Mouse (Mus musculus) cerebral cortex, adult 2 months (tissue): ENCODE results near the gene Lrch4.

Source experiments
- WGBS: fragments of 180-500 bp; shearing (Covaris S2); methylation state at CpG from one replicate; pipeline ENCODE4 v1.1.7; 2018; 5-methylcytosine and 5-hydroxymethylcytosine counted together

Lrch4 gene

DNA sequence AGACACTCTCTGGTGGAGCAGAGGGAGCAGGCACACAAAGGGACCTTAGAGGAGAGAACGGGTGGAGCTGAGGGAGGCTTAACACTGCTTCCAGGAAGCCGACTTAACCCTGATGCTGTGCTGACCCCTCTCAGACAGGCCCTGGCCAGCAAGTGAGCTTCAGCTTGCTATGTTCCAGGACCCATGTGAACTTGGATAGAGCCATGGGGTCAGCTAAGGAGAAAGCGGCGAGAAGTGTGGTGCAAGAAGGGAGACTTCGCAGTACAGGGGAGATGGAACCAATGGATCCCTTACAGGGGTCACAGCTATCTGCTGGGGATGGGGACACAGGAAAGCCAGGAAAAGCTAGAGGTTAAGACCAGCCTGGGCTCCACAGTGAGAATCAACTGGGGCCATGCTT is 15.8 kb upstream of the Lrch4 start:
- WGBS, result 75% methylated on average over 5 of the region's 5 CpGs

- WGBS, result 76% methylated on average over 11 of the region's 11 CpGs
Observed at GRCm38 (mm10) chr5:137613550-137613949, 15.4 kb upstream of the Lrch4 start, which contains the start of gene Pcolce. Gene Pcolce (minus strand): TSS chr5:137613784.

- 94% methylated on average over 2 of the region's 2 CpGs for WGBS
Observed at GRCm38 (mm10) chr5:137614921-137615320, 14.0 kb upstream of the Lrch4 start.

DNA sequence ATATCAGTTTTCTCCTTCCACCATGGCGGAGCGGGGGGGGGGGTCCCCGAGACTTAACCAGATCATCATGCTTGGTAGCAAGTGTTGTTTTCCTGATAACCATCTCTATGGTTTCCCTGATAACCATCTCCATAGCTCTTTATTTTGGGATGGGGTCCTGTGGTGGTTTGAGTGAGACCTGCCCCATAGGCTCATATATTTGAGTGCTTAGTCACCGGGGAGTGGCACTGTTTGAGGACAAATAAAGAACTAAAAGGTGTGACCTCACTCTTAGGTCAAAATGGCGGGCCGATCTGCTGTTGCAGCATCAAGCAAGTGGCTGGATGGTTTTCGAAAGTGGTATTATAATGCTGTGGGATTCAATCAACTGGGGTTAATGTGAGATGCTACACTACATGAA is 13.6 kb upstream of the Lrch4 start:
- 94% methylated on average over 7 of the region's 7 CpGs for WGBS

- WGBS, result 80% methylated on average over 11 of the region's 11 CpGs
Observed at GRCm38 (mm10) chr5:137623937-137624530, 4.9 kb upstream of the Lrch4 start.

DNA sequence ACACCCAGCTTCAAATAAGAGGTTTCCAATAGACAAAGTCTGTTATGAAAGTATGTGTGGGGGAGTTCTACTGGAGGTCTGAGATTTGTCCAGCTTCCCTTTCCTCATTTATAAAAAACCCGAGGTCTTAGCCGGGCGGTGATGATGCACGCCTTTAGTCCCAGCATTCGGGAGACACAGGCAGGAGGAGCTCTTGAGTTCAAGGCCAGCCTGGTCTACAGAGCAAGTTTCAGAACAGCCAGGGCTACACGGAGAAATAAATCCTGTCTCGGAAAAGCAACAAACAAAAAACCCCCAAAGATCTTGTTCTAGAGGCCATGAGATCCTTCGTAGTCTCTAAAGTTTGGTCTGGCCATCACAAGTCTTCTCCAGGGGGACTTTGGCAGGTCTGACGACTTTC is 930 bp upstream of the Lrch4 start:
- 3% methylated on average over 9 of the region's 9 CpGs for WGBS

DNA sequence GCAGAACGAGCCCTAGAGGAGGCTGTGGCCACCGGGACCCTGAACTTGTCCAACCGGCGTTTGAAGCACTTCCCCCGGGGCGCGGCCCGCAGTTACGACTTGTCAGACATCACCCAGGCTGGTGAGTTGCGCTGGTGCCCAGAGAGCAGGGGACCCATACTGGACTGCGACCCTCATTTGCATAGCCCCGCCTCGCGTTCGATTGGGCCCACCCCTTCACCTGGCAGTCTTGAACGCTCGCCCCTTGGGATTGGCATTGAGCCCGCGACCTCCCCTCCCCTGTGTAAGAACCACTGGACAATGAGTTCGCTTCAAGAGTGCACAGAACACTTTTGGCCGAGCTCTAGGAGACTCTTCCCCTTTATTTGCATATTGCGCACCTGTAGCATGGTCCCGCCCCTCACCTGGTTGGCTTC is 393 bp downstream of the Lrch4 start:
- WGBS, result under 1% methylated on average over 23 of the region's 23 CpGs

GRCm38 (mm10) chr5:137629906-137630545 is 1.1 kb downstream of the Lrch4 start:
- 23% methylated on average over 6 of the region's 6 CpGs for WGBS

- 40% methylated on average over 3 of the region's 3 CpGs for WGBS
Observed at GRCm38 (mm10) chr5:137630602-137631001, 1.7 kb downstream of the Lrch4 start.

DNA sequence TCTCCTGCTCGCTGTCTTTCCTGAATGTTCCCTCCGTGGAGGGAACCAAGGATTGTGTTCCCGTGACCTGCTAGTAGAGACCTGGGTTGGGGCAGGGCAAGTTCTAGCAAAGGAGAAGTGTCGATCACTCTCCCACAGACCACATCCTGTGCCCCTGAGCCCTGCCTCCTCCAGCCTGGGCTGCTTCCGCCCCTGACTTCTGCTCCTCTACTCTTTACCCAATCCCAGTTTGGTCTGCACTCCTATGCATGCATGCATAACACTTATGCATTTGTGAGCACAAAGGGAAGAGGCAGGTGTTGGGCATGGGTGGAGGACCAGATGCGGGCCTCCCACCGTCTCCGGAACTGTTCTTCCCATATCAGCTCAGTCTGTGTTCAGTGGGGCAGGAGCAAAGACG is 2.2 kb downstream of the Lrch4 start:
- WGBS, result 44% methylated on average over 9 of the region's 9 CpGs

DNA sequence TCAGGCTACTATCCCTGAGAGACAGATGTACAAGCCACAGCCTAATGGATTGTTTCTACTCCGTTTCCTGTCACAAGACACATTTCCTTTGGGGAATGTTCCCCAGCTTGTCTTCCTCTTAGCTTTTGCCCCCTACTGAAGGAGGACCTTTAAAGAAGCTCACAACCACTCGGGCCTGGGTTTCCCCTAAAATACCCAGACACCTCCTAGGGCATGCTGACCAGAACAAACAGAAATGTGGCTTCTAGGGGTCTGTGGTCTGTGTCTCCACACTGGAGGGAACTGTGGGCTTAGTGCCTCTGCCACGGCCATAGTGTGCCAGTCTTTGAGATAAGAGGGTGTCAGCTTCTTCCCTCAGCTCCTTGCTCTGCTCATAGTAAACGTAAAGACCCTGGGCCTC is 2.7 kb downstream of the Lrch4 start:
- 61% methylated on average over 4 of the region's 4 CpGs for WGBS

GRCm38 (mm10) chr5:137633397-137634084 is 4.6 kb downstream of the Lrch4 start:
- 81% methylated on average over 12 of the region's 12 CpGs for WGBS

- WGBS, result 79% methylated on average over 7 of the region's 7 CpGs
Observed at GRCm38 (mm10) chr5:137639472-137639871, 10.6 kb downstream of the Lrch4 start.

GRCm38 (mm10) chr5:137641054-137641453 is 12.1 kb downstream of the Lrch4 start, which contains the start of gene Sap25:
Gene Sap25 (plus strand): TSS chr5:137641334.
- 88% methylated on average over 19 of the region's 19 CpGs for WGBS

GRCm38 (mm10) chr5:137642886-137643285 is 14.0 kb downstream of the Lrch4 start:
- WGBS, result 62% methylated on average over 4 of the region's 4 CpGs

DNA sequence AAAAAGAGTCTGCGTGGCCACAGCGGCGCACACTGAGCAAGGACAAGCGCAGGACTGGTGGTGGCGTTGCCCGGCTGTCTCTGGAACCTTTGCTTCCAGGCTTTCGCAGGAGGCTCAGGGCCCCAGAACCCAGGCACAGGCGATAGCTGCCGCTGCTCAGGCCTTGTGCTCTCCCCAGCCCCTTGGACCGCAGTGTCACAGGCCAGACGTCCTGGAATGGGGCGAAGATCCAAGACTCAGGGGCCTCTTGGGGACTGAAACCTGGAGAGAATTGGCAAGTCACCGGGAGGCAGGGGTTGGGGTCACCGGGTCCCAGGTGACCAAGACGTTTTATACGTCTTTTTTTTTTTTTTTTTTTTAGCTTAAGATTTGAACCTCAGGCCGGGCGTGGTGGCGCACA is 15.6 kb downstream of the Lrch4 start:
- WGBS, result 69% methylated on average over 19 of the region's 19 CpGs

DNA sequence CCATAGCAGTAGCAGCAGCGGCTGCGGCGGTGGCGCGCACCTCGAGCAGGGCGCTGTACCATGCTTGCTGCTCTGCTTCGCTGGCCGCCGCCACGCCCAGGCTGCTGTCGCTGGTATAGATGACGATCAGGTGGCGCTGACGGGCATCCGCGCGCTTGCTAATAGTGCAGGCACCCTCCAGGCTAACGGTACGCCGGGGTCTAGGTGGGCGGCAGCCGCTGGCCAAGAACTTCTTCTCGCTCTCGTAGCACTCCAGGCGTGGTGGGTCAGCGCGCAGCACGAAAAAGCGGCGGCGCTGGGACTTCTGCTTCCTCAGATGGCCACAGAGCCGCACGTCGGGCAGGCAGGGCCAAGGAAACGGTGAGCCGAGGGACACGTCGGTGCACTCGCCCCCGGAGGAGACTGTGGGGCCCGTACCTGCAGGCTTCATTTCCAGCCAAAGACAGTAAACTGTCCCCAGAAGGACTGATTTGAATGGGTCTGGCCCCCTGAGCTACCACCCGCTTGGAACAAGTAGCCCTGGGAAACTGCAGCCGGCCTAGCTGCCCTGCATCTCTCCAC is 16.2 kb downstream of the Lrch4 start:
- WGBS, result 16% methylated on average over 44 of the region's 44 CpGs

- 43% methylated on average over 11 of the region's 11 CpGs for WGBS
Observed at GRCm38 (mm10) chr5:137645652-137646091, 16.8 kb downstream of the Lrch4 start, which contains the start of gene Irs3. Gene Irs3 (minus strand): TSS chr5:137645714.

- WGBS, result 72% methylated on average over 9 of the region's 9 CpGs
Observed at GRCm38 (mm10) chr5:137647827-137648601, 19.1 kb downstream of the Lrch4 start.

- 42% methylated on average over 4 of the region's 4 CpGs for WGBS
Observed at GRCm38 (mm10) chr5:137649251-137649650, 20.3 kb downstream of the Lrch4 start.

GRCm38 (mm10) chr5:137649669-137650571 is 21.0 kb downstream of the Lrch4 start:
- 59% methylated on average over 18 of the region's 18 CpGs for WGBS
